Mouse (Mus musculus): ENCODE results near the gene Dars2.

GRCm38 (mm10) chr1:161099721-161100405 is 29.4 kb upstream of the Dars2 start:
- TF ChIP-seq CTCF (IDR thresholded peaks at IDR 0.05), result no peak
- no peak for TF ChIP-seq EP300 (IDR thresholded peaks at IDR 0.05)
